Mouse (Mus musculus): Measurements from ENCODE around the gene Ints11.

DNA sequence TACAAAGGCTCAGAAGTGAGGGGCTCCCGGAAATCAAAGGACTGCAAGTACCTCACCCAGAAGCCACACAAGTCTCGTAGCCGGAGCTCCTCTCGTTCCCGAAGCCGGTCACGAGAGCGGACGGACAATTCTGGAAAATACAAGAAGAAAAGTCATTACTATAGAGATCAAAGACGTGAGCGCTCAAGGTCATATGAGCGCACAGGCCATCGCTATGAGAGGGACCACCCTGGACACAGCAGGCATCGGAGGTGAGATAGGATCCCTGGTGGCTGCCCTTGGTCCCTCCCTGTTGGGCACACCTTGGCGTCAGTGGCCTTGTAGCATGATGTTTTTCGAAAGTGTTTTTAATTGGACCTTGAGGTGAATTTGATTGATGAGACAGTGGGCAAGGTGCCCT lies 45.9 kb upstream of the Ints11 start:
- TF ChIP-seq CTCF (IDR thresholded peaks at IDR 0.05; ENCODE audit: low read depth, low read length) (no peak), POLR2A (IDR thresholded peaks at IDR 0.05; ENCODE audit: borderline replicate concordance, low read depth, low read length) (no peak)
